Mouse (Mus musculus) stomach, postnatal 0 days (tissue): ENCODE measurements at regions not wholly inside any gene's neighbourhood (a gene's known extent, or its start where the extent isn't known, plus 50 kb on each side); places are given as distances from the start of the nearest gene placed in this dataset.

Source experiments
- ATAC-seq: fragments of 200-750 bp; cut with Nextera tagmentation; 2 replicates; pipeline ENCODE4 v1.8.0; 2017; ENCODE audit not compliant: low FRiP score, low TSS enrichment
- DNase-seq: peaks from one replicate; pipeline ENCODE4 v3.0.0-alpha.2; 2016; ENCODE audit warnings: low spot score
- H3K27ac ChIP-seq: fragments of 300-500 bp; sonication (generic); replicated peaks from 2 replicates; pipeline ENCODE4 v1.5.1; 2014; ENCODE audit warnings: mild to moderate bottlenecking, control low read depth
- H3K27me3 ChIP-seq: fragments of 300-500 bp; sonication (generic); 2 replicates; pipeline ENCODE4 v1.6.1; 2014; ENCODE audit warnings: low read length; ENCODE audit not compliant: control insufficient read depth, insufficient read depth
- H3K36me3 ChIP-seq: fragments of 300-500 bp; sonication (generic); 2 replicates; pipeline ENCODE4 v1.6.1; 2014; ENCODE audit warnings: low read length, mixed read lengths; ENCODE audit not compliant: control insufficient read depth, insufficient read depth
- H3K4me1 ChIP-seq: fragments of 300-500 bp; sonication (generic); replicated peaks from 2 replicates; pipeline ENCODE4 v1.6.1; 2014; ENCODE audit warnings: antibody characterized with exemption; ENCODE audit not compliant: control insufficient read depth, insufficient read depth
- H3K4me2 ChIP-seq: fragments of 300-500 bp; sonication (generic); replicated peaks from 2 replicates; pipeline ENCODE4 v1.6.1; 2014; ENCODE audit warnings: low read depth, mild to moderate bottlenecking, control low read depth, moderate library complexity
- H3K4me3 ChIP-seq: fragments of 300-500 bp; sonication (generic); 2 replicates; pipeline ENCODE4 v1.5.1; 2014; ENCODE audit warnings: low read depth, low read length, control low read depth
- H3K9ac ChIP-seq: fragments of 300-500 bp; sonication (generic); 2 replicates; pipeline ENCODE4 v1.6.1; 2014; ENCODE audit warnings: mild to moderate bottlenecking, low read length, control low read depth, mixed read lengths
- H3K9me3 ChIP-seq: fragments of 300-500 bp; sonication (generic); 2 replicates; pipeline ENCODE4 v1.6.1; 2016; ENCODE audit warnings: low read length; ENCODE audit not compliant: control insufficient read depth
- CTCF ChIP-seq: IDR thresholded peaks from 2 replicates; pipeline ENCODE4 v1.5.1; 2016; ENCODE audit warnings: antibody characterized with exemption, low read depth, mild to moderate bottlenecking, moderate library complexity
- EP300 ChIP-seq: optimal IDR thresholded peaks from 2 replicates; pipeline ENCODE3; 2016; ENCODE audit warnings: antibody characterized with exemption
- whole genome bisulfite sequencing: fragments of 180-500 bp; shearing (Covaris S2); extraction: QIAGEN DNeasy Blood & Tissue Kit; methylation state at CpG from one replicate; pipeline ENCODE4 v1.1.7; 2014; 5-methylcytosine and 5-hydroxymethylcytosine counted together

DNA sequence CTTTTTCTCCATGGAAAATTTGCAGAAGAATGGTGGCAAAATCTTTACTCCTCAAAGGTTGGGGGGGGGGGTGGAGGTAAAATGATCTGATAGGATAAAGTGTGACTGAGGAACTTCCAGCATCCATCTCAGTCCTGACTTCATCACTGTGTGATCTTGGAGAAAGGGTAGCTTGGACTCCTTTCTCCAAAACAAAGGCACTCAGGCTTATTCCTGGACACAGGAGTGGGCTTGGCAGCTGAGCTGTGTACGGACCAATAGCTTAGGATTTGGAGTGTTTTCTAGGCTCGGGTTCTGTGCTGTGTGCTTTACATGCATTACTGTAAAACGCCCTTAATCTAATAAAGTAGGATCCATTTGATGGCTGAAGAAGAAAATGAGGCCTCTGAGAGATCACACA lies 159.6 kb upstream of the Nlrp1b start:
- H3K9ac ChIP-seq: no peak overlapping the region
- TF ChIP-seq EP300 (no peak), CTCF (no peak)
- no peak overlapping the region for H3K27ac ChIP-seq
- no peak overlapping the region for H3K4me3 ChIP-seq
- H3K27me3 ChIP-seq: no peaks in the 10 kb centered on the region
- no peak for DNase-seq
- 63% methylated on average over 3 of the region's 3 CpGs for WGBS
- H3K36me3 ChIP-seq: no peaks in the 10 kb centered on the region
- no peak overlapping the region for H3K4me2 ChIP-seq
- ATAC-seq: no peak
- H3K4me1 ChIP-seq: no peaks in the 10 kb centered on the region
- no peaks in the 10 kb centered on the region for H3K9me3 ChIP-seq

DNA sequence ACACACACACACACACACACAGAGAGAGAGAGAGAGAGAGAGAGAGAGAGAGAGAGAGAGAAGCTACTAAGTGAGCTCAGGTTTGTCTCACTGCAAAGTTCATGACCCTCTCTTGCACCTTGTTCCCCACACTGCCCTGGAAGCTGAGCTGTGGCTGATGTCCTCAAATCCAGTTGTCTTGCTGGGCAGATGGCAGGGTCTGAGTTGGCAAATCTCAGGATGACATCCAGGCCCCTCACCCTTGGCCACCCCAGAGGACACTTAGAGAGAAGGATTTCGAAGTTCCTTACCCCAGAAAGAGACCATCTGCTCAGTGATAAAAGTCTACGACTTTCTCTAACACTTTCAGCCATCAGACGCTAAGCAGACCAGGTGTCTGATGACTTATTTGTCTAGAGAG lies 160.1 kb upstream of the Nlrp1b start:
- no peaks in the 10 kb centered on the region for H3K4me1 ChIP-seq
- DNase-seq (no peak), ATAC-seq (no peak)
- no peak overlapping the region for H3K4me3 ChIP-seq
- 64% methylated on average over 3 of the region's 3 CpGs for WGBS
- H3K9ac ChIP-seq: no peak overlapping the region
- H3K27me3 ChIP-seq: no peaks in the 10 kb centered on the region
- no peak overlapping the region for H3K4me2 ChIP-seq
- no peak overlapping the region for H3K27ac ChIP-seq
- TF ChIP-seq EP300 (no peak), CTCF (no peak)
- no peaks in the 10 kb centered on the region for H3K36me3 ChIP-seq
- H3K9me3 ChIP-seq: no peaks in the 10 kb centered on the region

DNA sequence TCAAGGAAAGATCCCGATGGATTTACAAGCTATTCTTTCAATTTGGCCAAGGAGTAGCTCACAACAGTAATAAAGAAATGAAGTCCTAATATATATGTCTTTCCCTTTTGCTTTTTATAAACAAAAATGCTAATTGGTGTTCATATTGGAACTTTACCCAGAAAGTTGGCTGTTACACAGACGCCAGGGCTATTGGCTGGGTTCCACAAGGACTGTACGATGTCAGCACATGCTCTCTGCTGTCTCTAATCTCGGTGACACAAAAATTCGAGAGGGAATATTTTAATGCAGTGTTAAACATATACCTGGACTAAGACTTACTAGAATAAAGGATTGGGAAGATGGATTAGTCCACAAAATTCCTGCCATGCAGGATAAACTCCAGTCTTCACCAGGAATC lies 162.9 kb upstream of the Nlrp1b start:
- no peaks in the 10 kb centered on the region for H3K9me3 ChIP-seq
- ATAC-seq: no peak
- no peak for TF ChIP-seq EP300
- no peak for TF ChIP-seq CTCF
- 53% methylated on average over 5 of the region's 5 CpGs for WGBS
- no peaks in the 10 kb centered on the region for H3K36me3 ChIP-seq
- H3K4me2 ChIP-seq: no peak overlapping the region
- no peak overlapping the region for H3K27ac ChIP-seq
- H3K9ac ChIP-seq: no peak overlapping the region
- H3K4me3 ChIP-seq: no peak overlapping the region
- DNase-seq: no peak
- no peaks in the 10 kb centered on the region for H3K4me1 ChIP-seq
- no peaks in the 10 kb centered on the region for H3K27me3 ChIP-seq

DNA sequence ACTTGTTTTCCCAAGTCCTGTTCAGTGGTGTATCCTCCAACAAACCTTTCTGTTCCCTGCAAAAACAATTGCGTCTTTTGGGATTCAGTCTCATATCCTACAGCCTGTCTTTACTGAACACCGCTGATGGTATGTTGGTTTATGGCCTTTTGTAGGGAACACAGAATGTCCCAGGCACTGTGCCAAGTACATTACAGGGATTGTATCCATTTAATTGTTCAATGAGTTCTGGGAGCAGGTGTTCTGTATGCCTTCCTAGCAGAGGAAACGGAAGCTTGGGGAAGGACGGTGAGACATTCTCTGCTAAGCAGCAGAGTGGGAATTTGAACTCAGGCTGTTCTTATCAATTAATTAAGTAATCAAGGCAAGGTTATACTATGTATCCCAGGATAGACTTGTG lies 164.5 kb upstream of the Nlrp1b start:
- DNase-seq (no peak), ATAC-seq (no peak)
- no peaks in the 10 kb centered on the region for H3K36me3 ChIP-seq
- H3K27me3 ChIP-seq: no peaks in the 10 kb centered on the region
- TF ChIP-seq EP300 (no peak), CTCF (no peak)
- WGBS: 71% methylated on average over 4 of the region's 4 CpGs
- H3K4me2 ChIP-seq: no peak overlapping the region
- no peaks in the 10 kb centered on the region for H3K9me3 ChIP-seq
- H3K27ac ChIP-seq: no peak overlapping the region
- no peak overlapping the region for H3K4me3 ChIP-seq
- H3K4me1 ChIP-seq: no peaks in the 10 kb centered on the region
- no peak overlapping the region for H3K9ac ChIP-seq

DNA sequence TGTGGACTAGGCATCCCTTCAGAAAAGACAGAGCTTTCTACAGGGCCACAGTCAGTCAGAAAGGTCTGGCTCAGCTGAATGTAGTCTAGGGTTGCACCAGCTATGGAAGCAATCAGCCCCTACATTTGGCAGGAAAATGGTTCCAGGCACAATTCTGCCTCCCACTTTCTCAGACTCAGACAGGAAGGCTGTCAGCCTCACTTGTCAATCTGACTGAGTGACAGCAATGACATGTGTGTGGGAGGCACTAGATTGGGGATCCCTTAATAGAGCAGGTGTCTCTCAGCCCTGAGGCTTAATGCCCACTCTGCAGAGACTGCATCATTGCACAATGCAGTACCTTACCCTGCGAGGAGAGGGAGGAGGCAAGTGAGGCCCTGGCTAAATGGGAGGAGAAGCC lies 165.1 kb upstream of the Nlrp1b start:
- no peak overlapping the region for H3K4me2 ChIP-seq
- WGBS: 57% methylated on average over 1 of the region's 1 CpGs
- H3K27me3 ChIP-seq: no peaks in the 10 kb centered on the region
- no peak overlapping the region for H3K9ac ChIP-seq
- no peaks in the 10 kb centered on the region for H3K4me1 ChIP-seq
- no peak overlapping the region for H3K27ac ChIP-seq
- ATAC-seq: no peak
- DNase-seq: no peak
- no peaks in the 10 kb centered on the region for H3K36me3 ChIP-seq
- H3K4me3 ChIP-seq: no peak overlapping the region
- TF ChIP-seq CTCF: no peak
- no peak for TF ChIP-seq EP300
- no peaks in the 10 kb centered on the region for H3K9me3 ChIP-seq

DNA sequence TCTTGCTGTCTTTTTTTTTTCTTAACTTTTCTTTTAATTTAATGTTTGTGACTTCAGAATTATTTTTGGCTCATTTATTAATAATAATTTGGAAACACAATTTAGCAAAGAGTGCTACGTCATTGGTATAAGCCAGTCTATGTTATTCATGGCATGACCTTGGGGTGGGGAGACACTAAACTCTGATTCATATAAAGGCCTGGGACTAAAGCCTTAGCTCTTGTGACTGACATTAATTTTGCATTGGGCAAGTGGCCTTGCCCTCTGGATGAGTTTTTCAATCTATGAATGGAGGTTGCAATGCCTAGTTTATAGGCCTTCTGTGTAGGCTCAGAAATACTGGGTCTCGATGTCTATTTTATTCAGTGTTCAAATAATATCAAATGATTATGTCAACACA lies 169.8 kb upstream of the Nlrp1b start:
- 89% methylated on average over 2 of the region's 2 CpGs for WGBS
- H3K4me1 ChIP-seq: no peaks in the 10 kb centered on the region
- no peak for DNase-seq
- H3K27ac ChIP-seq: no peak overlapping the region
- H3K9me3 ChIP-seq: no peaks in the 10 kb centered on the region
- H3K4me2 ChIP-seq: no peak overlapping the region
- H3K4me3 ChIP-seq: no peak overlapping the region
- TF ChIP-seq CTCF (no peak), EP300 (no peak)
- no peaks in the 10 kb centered on the region for H3K36me3 ChIP-seq
- no peaks in the 10 kb centered on the region for H3K27me3 ChIP-seq
- no peak for ATAC-seq
- H3K9ac ChIP-seq: no peak overlapping the region
